Mouse (Mus musculus): ENCODE measurements around the gene Car10.

Car10 gene

DNA sequence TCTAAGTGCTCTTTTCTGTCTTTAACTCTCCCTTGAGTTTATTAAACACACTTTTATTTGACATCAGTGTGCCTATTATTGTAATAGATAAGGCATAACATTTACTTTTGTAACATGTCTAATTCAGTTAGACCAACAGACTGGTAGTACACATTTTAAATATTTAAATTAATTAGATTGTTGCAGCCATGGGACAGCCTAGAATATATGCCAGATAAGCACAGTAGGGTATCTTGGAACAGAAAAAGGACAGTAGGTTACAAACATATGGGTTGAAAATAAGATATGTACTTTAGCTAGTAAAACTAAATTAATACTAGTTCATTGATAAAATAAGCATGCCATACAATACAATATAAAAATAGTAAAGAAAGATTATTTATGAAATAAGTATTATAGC is 74.6 kb downstream of the Car10 start:
- no peak for DNase-seq (ENCODE audit: low read depth, low spot score)

GRCm38 (mm10) chr11:93173533-93174308 is 75.9 kb downstream of the Car10 start:
- DNase-seq (ENCODE audit: low read depth, low spot score) = no peak

- DNase-seq (ENCODE audit: low read depth, low spot score) = peak; percentile 68
Observed at GRCm38 (mm10) chr11:93185477-93185876, 87.6 kb downstream of the Car10 start.

DNA sequence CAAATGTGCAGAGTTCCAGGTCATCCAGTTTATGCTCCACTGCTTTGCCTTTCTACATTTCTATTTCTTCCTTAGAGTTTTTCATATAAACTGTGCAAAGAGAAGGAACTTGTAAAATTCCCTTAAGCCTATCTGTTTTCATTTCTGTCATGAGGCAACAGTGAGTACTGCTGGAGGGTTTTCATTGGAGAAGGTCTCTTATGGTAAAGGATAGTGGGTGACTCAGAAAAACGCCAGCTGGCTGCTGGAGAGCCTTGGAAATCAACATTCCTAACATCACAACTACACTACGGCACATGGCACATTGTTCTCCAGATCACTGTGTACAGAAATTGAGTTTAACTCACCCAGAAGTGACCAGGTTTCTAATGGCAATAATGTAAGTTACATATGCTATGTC is 88.3 kb downstream of the Car10 start:
- DNase-seq (ENCODE audit: low read depth, low spot score) = peak; percentile 32

GRCm38 (mm10) chr11:93188621-93189020 is 90.8 kb downstream of the Car10 start:
- DNase-seq (ENCODE audit: low read depth, low spot score) = no peak

DNA sequence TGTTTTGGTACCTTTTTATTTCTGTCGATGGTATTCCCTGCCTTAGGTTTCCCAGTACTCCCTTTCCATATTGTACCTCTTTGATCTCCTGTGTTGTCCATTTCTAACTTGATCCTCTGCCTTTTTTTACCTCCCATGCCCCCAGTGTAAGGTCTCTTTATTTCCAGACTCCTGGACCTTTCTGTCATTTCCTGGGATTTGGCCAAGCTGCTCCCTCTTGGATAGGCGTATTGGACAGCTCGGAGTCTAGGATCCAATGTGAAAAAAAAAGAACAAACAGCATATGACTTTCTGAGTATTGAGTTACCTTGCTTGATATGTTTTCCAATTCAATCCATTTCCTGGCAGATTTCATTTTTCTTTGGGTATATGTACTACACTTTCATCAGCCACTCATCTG is 102.2 kb downstream of the Car10 start:
- no peak for DNase-seq (ENCODE audit: low read depth, low spot score)

DNA sequence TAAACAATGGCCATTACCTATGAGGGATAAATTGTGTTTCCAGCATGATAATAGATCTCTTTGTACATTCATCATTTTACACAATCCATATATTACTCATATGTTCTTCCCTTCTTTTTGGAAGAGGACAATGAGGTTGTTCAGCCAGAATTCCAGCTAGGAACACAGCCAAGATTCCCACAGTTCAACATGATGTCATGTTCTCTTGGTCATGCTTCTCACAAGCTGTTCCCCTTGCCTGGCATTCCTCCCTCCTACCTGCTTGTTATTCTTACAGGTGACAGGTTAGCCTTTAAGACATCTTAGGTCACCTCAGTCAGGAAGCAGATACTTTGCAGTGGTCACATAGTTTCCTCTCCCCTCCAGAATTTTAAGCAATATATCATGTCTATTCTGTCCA is 119.6 kb downstream of the Car10 start:
- no peak for DNase-seq (ENCODE audit: low read depth, low spot score)

DNA sequence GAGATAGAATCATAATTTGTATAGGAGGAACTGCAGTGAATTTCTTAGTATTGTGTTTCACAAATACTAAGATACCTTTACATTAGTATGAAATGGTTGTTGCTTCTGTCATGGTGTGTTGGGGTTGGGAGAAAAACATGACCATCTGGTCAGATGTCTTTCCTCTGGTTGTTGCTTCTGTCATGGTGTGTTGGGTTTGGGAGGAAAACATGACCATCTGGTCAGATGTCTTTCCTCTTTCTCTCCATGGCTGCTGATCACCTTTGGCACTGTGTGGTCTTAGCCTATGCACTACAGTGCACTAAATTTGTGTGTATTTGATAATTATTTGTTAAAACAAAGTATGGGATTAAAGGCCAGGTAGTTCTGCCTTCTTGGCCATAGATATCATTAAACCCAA is 132.2 kb downstream of the Car10 start:
- no peak for DNase-seq (ENCODE audit: low read depth, low spot score)

- no peak for DNase-seq (ENCODE audit: low read depth, low spot score)
Observed at GRCm38 (mm10) chr11:93249771-93250265, 152.0 kb downstream of the Car10 start.

DNA sequence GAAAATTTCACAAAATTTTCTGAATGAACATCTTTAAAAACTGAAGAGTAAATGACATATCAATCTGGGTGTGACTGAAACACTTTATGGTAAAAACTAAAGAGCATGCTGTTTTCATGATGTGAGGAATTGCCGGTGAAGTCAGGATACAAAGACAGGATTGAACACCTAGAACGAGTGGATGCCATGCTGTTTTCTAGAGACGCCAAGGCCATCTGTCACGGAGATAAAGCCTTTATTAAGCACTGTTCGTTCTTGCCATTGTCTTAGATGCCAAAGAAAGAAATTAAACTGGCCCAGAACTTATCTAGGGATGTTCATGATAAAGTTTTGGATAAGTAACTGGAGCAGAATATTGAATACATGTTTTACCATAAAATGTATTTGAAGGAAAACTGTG is 153.9 kb downstream of the Car10 start:
- DNase-seq (ENCODE audit: low read depth, low spot score) = no peak

DNA sequence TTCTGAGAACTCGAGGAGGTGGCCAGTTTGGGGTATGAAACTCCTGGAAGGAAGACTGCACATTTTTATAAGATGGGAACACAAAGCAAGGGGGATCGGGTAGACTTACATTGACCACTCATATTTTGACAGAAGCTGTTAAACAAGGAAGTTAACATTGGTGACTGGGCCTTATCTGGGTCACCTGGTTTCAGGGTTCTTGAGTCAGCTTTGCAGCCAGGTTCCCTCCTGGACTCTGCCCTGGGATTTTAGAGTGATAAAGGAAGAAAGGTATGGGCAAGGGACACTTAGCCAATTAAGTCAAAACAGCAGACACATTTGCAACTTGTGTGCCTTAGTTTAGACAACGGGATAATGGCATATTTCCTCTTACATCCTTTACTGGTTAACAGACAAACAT is 166.2 kb downstream of the Car10 start:
- no peak for DNase-seq (ENCODE audit: low read depth, low spot score)

DNA sequence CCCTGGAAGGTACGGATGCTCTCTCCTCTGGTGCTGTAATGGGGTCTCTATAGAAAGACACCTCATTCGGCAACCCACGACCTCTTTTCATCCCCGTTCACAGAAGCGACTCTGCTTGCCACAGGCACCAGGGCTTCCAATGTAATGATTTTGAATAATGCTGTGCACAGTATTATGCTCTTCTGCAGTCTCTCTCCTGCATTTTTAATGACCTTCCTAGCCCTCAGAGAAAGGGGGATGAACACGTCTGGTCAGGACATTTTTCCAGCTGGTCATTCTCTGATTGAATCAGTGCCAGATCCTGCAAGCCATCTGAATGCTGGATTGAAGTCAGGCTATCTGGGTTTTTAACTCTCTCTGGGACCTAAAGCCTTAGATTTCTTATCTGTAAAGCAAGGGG is 174.2 kb downstream of the Car10 start:
- DNase-seq (ENCODE audit: low read depth, low spot score) = no peak

DNA sequence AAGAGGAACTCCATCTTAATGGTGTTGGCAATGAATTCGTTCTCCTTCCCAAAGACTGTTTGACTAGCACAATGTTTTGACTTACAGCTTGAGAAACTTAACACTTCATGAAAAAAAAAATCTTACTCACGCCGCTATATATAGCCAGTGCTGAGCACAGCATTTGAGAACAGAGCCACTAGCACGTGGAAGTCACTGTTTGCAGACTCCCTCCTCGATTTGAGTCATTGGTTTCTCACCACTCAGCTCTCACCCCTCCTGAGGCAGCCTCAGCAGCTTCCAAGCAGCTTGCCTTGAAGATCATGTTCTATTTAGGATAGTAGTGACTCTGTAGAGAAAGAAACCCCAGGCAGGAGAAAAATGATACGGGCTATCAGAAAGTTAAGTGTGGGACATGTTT is 176.1 kb downstream of the Car10 start:
- DNase-seq (ENCODE audit: low read depth, low spot score) = peak; percentile 91

- no peak for DNase-seq (ENCODE audit: low read depth, low spot score)
Observed at GRCm38 (mm10) chr11:93293661-93294060, 195.8 kb downstream of the Car10 start.

DNA sequence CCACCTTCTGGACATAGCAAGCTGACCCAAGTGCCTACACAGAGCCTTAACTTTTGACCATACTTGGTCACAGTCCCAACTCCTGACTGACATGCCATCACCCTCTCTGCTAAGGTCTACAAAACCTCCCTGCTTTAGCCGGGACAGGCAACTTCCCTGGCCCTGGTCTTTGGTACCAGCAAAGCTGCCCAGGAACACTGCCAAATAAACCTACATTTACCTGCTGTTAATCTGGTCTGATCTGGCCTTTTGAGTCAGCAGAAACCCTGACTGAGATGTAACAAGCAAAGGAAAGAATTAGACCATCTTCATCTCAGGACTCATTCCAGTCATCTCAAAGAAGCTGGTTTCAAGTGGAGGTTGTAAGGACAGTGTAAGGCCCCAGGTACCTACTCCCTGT is 212.2 kb downstream of the Car10 start:
- DNase-seq (ENCODE audit: low read depth, low spot score) = no peak

DNA sequence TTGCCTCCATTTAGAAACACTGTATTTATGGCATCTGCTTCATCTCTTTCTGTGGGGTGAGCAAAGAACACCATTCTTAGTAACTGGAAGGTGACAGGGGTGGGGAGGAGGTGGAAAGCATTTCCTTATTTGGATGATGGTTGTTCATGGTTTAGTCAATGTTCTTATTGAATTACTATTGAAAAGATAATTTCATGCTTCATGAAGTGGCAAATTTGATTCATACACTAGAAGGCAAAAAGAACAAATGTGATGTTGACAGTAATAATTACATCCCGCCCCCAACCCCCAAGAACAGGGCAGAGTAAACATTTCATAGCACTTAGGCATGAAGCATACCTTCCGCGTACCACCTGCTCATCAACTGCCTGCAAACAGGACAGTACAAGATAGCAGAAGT is 239.9 kb downstream of the Car10 start:
- DNase-seq (ENCODE audit: low read depth, low spot score) = peak; percentile 19

DNA sequence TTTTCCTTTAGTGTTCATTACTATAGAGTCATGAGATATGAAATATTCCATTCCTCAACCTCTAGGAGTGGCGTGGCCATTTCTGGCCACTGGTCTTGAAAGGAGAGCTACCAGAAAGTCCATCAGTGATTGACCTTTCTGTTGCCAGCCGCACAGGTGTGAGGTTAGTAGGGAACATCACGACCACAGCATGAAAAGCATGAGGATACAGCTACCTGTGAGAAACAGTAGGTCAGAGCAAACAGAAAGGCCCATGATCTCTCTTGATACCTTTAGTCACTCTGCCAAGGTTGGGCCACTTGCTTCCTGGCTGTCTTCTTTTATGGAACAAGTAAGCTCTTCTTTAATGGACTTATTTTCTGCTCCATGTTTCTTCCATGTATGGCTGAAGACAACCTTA is 246.1 kb downstream of the Car10 start:
- DNase-seq (ENCODE audit: low read depth, low spot score) = no peak

DNA sequence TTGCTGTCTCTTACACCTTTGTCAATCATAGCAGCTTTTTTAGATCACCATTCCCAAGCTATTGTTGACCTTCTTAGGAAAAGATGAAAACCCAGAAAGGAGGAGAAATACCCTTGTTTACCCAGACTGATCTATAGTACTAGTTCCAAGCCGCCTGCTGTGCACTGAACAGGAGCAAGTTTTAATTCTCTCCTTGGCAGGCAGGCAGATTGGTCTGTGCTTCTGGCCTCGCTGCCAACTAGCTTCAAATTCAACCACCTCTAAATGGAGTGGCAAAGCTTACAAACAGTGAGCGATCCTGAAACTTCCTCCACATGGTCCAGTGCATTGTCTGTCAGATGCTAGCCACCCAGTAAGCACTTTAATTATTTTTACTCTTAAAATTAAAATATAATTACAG is 247.0 kb downstream of the Car10 start:
- no peak for DNase-seq (ENCODE audit: low read depth, low spot score)

DNA sequence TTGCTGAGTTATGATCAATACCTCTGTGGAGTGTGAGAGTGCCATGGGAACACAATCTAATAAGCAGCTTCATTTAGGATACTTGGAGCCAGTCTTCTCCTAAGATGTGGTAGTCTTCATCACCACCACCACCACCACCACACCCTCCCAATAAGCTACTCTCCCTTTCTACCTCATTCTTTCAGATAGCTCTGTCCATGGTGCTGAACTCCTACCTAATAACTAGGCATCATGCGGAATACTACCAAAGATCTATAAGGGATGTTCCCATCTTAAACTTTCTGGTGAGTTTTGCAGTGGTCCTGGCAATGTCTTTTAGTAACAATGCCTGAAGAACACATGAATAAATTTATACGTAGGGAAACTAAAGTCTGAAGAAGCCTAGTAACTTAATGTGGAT is 263.7 kb downstream of the Car10 start:
- no peak for DNase-seq (ENCODE audit: low read depth, low spot score)

DNA sequence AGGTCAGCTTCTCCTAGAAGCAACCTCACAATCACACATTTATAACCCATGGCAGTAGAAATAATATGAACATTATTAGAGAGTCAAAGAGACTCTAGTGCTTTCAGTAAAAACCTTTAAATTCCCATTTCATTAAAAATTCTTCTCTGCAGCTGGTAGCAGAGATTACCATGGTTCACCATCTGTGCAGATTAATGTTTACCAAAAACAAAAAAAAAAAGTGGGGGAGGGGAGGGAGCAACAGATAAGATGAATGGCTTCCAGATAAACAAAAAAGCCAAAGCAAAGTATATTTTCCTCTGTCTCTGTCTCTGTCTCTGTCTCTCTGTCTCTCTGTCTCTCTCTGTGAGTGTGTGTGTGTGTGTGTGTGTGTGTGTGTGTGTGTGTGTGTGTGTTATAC is 266.3 kb downstream of the Car10 start:
- no peak for DNase-seq (ENCODE audit: low read depth, low spot score)

GRCm38 (mm10) chr11:93367244-93367643 is 269.4 kb downstream of the Car10 start:
- no peak for DNase-seq (ENCODE audit: low read depth, low spot score)

GRCm38 (mm10) chr11:93367740-93368139 is 269.9 kb downstream of the Car10 start:
- DNase-seq (ENCODE audit: low read depth, low spot score) = no peak

- DNase-seq (ENCODE audit: low read depth, low spot score) = peak; percentile 36
Observed at GRCm38 (mm10) chr11:93373697-93374354, 276.0 kb downstream of the Car10 start.
